Mouse (Mus musculus): ENCODE measurements around the gene Samd11.

Gene Samd11

GRCm38 (mm10) chr4:156213134-156213533 is 42.3 kb downstream of the Samd11 start:
- in situ Hi-C loops (cut with MseI, MboI) = no loop called here

- in situ Hi-C loops (cut with MseI, MboI) = no loop called here
These were observed 45.4 kb downstream of the Samd11 start for GRCm38 (mm10) chr4:156209963-156210635.

- in situ Hi-C loops (cut with MseI, MboI) = no loop called here
These were observed 46.6 kb downstream of the Samd11 start for GRCm38 (mm10) chr4:156208872-156209271.

- in situ Hi-C loops (cut with MseI, MboI) = no loop called here
These were observed 51.9 kb downstream of the Samd11 start for GRCm38 (mm10) chr4:156203413-156204131.

GRCm38 (mm10) chr4:156203001-156203412 is 52.5 kb downstream of the Samd11 start, which contains the start of gene AW011738:
Gene AW011738 (plus strand): TSS chr4:156203304.
- in situ Hi-C loops (cut with MseI, MboI) = no loop called here

- in situ Hi-C loops (cut with MseI, MboI) = no loop called here
These were observed 53.0 kb downstream of the Samd11 start for GRCm38 (mm10) chr4:156202462-156202893.

- in situ Hi-C loops (cut with MseI, MboI) = no loop called here
These were observed 54.6 kb downstream of the Samd11 start, which contains the start of gene Isg15 for GRCm38 (mm10) chr4:156200623-156201475. Gene Isg15 (minus strand): TSS chr4:156200818.

GRCm38 (mm10) chr4:156197829-156198205 is 57.6 kb downstream of the Samd11 start:
- in situ Hi-C loops (cut with MseI, MboI) = no loop called here

- in situ Hi-C loops (cut with MseI, MboI) = no loop called here
These were observed 58.2 kb downstream of the Samd11 start, which contains the start of gene Agrn for GRCm38 (mm10) chr4:156197131-156197828. Gene Agrn (minus strand): TSS chr4:156197488.

All from mouse trophoblast stem cell (cell line).